Mouse (Mus musculus): ENCODE results near the gene Baz1b. TPM values are rescaled to one million over a fixed set of nuclear protein-coding genes. Genes with fewer than 3 reads are reported as not detected.

Gene Baz1b
- 10 to 100 TPM; 29.0 to 39.2 TPM for total RNA-seq (2021)
- long read RNA-seq, experiment 1, full-length matches to known transcripts = 5 of 25 reads
- long read RNA-seq, experiment 1, partial matches to known transcripts = 20 of 25 reads
- long read RNA-seq, experiment 1, other reads (novel, unspliced or antisense) = 0 of 25 reads
- long read RNA-seq, experiment 2, full-length matches to known transcripts = 5 of 15 reads
- long read RNA-seq, experiment 2, partial matches to known transcripts = 8 of 15 reads
- long read RNA-seq, experiment 2, other reads (novel, unspliced or antisense) = 2 of 15 reads

DNA sequence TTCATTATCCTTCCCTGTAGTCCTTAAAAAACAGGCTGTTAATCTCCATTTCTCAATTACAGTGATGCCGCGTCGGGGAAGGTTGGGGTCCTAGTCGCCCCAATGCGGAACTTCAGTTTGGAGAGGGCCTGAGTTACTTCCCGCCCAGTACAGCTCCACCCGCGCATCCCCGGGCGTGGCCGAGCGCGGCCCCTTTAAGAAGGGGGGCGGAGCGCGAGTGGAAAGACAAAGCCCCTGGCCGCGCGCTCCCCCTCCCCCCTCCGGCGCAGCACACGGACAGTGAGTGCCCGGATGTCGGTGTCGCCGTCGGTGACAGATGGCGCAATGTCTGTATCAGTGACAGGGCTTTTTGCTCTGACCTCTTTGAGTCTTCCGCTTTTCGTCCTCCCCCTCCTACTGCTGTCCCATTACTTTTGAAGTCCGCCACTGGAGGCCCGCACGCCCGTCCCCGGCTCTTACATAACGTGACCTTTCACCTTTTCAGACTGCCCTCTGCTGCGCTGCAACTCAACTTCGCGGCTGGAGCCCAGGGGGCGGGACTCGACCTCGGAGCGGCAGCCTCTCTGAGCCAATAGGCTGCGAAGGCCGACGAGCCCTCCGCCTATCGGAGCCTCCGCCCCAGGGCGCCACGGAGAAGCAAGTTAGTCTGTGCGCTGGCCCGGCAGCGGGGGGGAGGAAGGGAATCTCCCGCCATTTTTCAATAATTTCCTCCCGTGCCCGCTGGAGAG, at the start of gene Baz1b:
Gene Baz1b, plus strand, starts transcription at position 644 of the 728 bp plus-strand sequence.
- DNase-seq = peak; percentile 95

GRCm38 (mm10) chr5:135139881-135140280, 47.2 kb upstream of the Baz1b start:
- no peak for DNase-seq

DNA sequence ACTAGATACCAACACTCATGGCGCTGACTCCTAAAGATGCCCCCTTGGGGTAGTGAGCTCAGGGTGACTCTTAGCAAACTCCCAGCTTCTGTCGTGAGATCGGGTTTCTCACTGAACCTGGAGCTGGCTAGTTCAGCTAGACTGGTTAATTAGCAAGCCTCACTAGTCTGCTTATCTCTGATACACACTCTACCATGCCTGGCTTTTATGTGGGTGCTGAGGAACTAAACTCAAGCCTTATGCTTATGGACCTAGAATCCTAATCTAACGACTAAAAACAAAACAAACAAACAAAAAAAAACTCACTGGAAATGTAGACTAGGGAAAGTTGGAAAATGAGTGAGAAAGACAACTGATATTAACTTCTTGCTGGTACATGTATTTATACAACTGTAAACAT, 42.6 kb upstream of the Baz1b start:
- no peak for DNase-seq

DNA sequence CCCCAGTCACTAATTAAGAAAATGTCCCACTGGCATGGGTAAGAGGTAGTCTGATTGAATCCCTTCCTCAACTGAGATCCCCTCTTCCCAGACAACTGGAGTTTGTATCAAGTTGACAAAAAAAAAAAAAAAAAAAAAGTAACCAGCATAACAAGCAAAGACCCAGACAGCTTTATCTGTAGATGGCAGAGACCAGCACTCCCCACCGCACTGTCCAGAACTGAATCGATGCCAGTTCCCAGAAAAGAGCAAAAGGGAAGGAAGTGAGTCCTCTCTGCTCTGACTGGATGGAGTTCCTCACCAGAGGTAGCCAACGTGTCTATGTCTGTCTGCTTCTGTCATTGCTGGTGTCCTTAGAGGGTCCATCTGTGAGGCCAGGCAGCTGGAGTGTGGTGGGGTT, 41.5 kb upstream of the Baz1b start:
- no peak for DNase-seq

DNA sequence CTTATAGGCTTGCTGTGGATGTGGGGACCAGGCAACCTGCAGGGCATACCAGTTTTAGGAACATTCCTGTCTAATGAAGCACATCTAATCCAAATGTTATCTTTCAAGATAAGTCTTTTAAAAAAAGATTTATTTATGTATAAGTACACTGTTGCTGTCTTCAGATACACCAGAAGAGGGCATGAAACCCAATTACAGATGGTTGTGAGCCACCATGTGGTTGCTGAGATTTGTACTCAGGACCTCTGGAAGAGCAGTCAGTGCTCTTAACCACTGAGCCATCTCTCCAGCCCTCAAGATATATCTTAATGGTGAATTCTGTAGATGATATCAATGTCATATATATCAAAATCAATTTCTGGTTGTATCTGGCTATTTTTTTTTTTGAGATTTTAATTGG, 41.1 kb upstream of the Baz1b start:
- DNase-seq = no peak

DNA sequence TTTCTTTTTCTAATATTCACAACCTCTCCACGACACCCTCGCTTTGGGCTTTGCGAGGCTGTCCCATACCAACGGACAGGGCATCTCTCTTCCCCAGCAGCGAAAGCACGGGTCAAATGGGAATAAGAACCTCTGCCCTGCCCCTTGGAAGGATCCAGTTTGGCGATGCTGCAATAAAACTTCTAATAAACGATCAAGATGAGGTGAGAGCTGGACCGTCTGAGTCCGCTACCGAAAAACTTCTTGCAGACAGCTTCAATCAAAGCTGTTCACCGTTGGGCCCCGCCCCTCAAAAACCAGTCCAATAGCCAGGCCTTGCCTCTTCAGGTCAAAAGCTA, 38.4 kb upstream of the Baz1b start:
- DNase-seq = no peak

GRCm38 (mm10) chr5:135149053-135149819, 37.8 kb upstream of the Baz1b start, which contains the start of gene Tbl2:
Gene Tbl2, plus strand, starts transcription at chr5:135149657.
- peak; percentile 99 for DNase-seq

DNA sequence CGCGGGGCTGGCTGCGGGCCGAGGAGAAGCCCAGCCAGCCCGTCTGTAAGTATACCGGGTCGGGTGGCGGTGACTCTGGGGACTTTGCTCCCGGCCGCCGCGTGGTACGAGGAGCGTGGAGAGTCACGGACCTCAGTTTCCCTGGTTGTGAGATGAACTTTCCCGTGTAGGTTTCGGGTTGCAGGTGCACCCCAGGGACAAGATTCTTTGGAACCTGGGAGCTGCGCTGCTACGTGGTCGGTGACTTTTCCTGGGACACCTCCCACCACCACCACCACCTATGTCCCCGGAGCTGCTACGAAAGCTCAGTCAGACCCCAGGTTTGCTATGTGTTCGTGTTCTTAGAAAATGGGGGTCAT, 37.3 kb upstream of the Baz1b start:
- no peak for DNase-seq

- no peak for DNase-seq
Observed at GRCm38 (mm10) chr5:135156496-135156895, 30.6 kb upstream of the Baz1b start.

DNA sequence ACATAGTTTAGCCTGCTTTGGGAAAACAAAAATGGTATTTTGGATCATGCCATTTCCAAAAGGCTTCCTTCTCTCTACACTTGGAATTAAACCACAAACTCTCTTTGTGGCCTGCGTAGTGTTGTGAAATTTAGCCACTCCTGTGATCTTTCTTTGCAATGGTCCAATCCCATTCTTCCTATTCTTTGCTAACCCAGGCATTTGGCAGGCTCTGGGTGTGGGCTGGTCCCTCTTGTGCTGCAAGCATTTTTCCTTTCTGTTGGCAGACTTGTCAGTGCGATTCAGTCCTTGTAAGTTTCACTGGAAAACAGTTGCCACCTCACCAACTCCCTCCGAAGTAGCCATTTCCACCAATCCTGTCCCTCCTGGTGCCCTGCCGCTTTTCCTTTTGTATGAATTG, 25.8 kb upstream of the Baz1b start:
- DNase-seq = no peak

- no peak for DNase-seq
Observed at GRCm38 (mm10) chr5:135161650-135162049, 25.4 kb upstream of the Baz1b start.

- DNase-seq = no peak
Observed at GRCm38 (mm10) chr5:135162361-135162760, 24.7 kb upstream of the Baz1b start.

DNA sequence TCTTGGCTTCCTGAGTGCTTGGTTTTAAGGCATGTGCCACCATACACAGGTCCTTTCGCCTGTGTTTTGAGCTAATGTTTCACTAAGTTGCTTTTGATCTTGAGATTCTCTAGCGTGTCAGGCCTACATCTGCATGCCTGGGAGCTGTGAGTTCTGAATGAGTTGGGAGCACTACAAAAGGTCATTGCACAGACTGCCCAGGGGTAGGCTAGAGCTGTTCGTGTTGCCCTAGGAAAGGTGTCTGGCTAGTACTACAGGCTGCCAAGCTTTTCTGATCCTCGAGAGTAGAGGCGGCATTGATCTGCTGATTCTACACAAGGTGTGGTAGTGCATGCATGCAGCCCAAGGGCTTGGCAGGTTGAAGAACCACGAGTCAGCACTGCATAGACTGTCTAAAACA, 24.2 kb upstream of the Baz1b start:
- no peak for DNase-seq

DNA sequence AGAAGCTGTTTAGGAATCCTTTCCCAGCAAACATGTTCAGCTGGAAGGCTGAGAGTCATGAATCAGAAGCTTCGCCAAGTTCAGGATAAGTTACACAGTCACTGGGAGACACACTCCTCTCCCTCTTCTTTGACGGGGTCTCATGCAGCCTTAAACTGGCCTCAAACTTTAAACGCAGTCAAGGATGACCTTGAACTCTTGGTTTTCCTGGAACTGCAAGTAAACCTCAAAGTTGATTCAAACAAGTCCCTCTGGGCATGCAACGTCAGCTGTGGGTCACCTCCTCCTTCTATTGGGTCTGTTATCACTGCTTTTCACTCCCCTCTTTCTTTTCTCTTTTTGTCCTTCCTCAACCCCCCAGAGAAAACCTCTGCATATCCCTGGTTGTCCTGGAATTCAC, 20.2 kb upstream of the Baz1b start:
- DNase-seq = no peak

- no peak for DNase-seq
Observed at GRCm38 (mm10) chr5:135167469-135167868, 19.6 kb upstream of the Baz1b start.

DNA sequence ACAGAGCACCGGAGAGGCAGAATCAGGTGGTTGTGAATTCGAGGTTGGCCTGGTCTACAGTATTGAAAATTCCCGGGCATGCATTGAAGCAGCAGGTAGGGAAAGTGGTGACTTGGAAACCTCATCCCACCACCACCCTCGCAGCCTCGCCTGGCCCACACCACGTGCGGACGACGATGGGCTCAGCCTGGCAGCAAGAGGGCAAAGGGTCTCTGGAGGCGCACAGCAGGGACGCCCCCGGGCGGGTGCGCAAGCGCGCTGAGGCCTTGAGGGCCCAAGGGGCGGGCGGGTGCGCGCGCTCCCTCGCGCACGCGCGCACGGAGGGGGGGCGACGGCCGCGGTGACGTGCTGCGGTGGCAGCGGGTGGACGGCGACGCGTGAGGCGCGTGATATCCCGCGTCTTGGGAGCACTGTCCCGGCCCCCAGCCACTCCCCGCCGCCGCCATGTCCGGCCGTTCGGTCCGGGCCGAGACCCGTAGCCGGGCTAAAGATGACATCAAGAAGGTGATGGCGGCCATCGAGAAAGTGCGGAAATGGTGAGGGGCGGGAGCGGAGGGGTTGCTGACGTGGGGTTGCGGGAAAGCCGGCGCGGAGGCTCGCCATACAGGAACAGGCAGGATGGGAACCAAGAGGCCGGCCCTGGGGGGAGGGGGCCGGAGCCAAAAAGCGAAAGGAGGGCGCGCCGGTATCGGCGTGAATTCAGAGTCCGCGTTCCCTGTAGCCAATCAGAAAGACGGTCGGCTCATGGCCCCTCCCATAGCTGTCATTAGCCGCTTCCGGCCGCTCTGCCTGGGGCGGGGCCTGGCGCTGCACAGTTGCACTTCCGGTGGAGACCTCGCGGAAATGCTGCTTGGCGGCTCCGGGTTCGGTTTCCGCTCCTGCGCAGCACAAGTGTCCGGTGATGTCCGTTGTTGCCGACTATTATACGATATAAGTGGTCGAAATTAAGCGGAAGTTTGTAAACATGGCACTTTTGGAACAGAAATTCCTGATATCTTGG, 18.7 kb upstream of the Baz1b start, which contains the start of gene Bcl7b:
Gene Bcl7b, plus strand, starts transcription at position 221 of the 1,000 bp plus-strand sequence.
- DNase-seq = peak; percentile 93

DNA sequence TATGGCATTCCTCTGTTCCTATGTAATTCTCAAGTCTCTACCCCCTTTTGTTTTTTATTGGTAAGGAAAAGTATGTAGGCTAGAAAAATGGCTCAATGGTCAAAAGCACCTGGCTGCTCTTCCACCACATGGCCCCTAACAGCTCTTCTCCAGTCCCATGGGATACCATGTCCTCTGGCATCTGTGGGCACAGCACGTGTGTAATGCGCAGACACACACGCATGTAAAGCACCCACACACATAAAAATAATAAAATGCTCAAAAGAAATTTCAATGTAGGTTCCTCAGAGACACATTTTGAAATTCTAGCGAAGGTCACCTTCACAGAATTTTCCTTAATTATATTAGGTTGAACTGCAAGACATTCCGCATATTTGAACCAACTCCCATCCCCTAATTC, 17.6 kb upstream of the Baz1b start:
- no peak for DNase-seq

DNA sequence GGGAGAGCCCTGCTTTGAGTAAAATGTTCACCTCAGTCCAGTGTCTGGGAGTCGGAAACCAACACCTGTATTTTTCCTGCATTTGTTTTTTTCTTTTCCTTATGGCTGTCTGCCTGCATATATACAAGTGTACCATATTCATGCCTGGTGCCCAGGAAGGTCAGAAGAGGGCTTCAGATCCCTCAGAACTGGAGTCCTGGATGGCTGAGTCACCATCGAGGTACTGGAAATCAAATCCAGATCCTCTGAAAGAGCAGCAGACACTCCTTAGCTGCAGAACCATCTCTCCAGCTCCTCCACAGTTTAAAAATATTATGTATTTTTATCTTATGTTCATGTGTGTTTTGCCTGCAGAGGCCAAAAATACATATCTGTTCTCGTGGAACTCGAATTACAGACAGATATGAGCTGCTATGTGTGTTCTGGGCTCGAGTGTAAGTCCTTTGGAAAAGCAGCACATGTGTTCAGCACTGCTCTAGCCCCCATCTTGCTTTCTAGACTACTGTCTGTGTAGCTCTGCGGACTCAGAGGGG, 15.3 kb upstream of the Baz1b start:
- DNase-seq = no peak

DNA sequence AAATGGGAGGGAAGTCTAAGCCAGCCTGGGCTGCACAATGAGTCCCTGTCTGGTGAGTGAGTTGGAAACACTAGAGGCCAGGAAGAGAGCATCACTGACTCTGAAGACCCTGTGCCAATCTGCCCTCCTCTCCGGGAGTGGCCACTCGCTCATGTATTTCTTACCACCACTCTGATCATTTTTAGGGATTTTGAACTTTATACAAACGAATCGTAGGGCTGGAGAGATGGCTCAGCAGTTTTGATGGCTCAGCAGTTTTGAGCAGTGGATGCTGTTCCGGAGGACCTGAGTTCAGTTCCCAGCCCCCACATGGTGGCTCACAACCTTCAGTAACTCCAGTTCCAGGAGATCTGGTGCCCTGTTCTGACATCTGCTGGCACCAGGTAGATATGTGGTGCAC, 14.1 kb upstream of the Baz1b start:
- DNase-seq = no peak

- DNase-seq = no peak
Observed at GRCm38 (mm10) chr5:135175086-135175485, 12.0 kb upstream of the Baz1b start.

- no peak for DNase-seq
Observed at GRCm38 (mm10) chr5:135178523-135178922, 8.5 kb upstream of the Baz1b start.

DNA sequence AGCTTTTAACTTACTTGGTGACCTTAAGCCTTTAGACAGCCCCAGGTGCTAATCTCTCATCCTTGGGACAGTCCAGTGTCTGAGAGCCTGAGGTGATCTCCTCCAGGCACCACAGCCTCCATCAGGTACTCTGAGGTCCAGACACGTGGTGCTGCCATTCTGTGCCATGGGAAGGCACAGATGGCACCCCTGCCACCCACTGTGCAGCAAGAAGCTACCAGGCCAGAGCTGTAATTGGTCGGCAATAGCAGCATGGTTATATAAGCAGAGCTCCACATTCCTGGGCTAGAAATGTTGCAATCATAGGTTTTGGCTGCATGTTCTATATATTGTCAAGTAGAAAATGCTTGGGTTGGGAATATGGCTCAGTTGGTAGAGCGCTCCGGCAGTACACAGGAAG, 8.1 kb upstream of the Baz1b start:
- no peak for DNase-seq
